Mouse (Mus musculus) cerebellum, postnatal 36 days (tissue): ENCODE results near the gene Cyp17a1.

Source experiments
- DNase-seq, 2 experiments: peaks; one replicate each; pipeline ENCODE4 v3.0.0; 2021 to 2022; ENCODE audit warnings: mixed read lengths in 2 of 2

Gene Cyp17a1

DNA sequence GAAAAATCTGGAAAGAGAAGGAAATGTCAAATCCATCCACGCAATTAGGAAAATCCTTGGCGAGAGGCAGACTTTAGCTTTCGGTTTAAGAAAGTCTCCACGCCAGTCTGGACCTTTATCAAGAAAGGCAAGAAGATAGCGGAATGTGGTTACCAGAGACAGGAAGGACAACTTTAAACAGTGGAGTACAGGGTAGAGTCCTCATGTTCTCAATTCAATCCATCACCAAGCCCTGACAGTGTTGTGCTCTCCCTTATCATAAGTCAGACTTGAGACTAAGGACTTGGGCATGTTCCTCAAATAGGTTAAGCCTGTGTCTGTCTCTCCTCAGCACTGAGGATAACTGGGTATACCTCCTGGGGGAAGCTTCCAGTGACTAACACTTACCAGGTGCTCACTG lies 3.2 kb downstream of the Cyp17a1 start:
- no peak for DNase-seq

DNA sequence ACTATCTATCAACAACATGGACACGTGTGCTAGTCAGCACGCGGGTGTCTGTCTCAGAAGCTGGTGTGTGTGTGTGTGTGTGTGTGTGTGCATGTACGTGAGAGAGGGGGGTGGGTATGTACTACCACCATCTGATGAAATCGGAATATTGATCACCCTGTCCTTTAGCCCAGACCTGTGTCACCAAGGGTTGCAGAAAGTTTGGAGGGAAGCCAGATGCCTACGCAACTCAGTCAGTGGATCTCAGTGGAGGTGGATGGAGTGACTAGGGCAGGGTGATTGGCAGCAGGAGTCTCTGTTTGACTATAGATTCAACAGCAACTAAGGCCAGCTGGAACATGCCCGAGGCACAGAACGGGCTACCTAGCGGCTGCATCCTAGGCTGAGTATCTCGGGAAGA lies 4.7 kb downstream of the Cyp17a1 start:
- no peak for DNase-seq

DNA sequence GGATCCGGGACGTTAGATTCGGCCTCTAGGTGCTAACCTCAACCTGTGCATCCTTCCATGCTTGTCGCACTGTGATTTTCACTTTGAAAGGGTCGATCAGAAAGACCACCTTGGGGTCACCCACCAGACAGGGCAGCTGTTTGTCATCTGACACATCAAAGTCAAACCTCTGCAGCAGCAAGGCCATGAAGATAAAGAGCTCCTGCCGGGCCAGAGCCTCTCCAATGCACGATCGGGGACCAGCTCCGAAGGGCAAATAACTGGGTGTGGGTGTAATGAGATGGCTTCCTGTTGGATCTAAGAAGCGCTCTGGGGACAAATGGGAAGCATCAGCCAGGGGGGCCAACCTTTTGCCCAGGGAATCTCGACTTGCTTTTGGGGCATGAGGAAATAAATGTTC lies 5.7 kb downstream of the Cyp17a1 start:
- no peak for DNase-seq

GRCm38 (mm10) chr19:46665474-46665873 lies 7.5 kb downstream of the Cyp17a1 start:
- DNase-seq: no peak

GRCm38 (mm10) chr19:46662784-46663183 lies 10.2 kb downstream of the Cyp17a1 start:
- no peak for DNase-seq

DNA sequence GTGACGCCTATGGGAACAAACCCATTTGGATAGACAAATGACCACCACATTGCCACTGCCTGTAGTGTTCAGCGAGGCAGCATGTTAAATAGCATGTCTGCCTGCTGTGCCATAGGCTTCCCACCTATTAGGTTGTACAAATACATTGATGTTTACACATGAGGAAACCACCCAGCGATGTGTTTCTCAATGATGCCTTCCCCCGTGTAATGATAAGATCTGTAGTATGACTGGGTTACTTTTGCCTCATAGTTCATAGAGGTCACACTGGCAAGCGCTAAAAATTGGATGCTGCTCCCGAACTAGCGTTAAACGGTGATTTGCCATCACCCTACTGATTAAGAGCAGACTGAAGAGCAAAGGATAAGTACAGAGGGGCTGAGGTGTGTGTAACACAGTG lies 10.8 kb downstream of the Cyp17a1 start:
- no peak for DNase-seq

- DNase-seq: no peak
Measured at GRCm38 (mm10) chr19:46661511-46661910, 11.5 kb downstream of the Cyp17a1 start.

GRCm38 (mm10) chr19:46658851-46659250 lies 14.1 kb downstream of the Cyp17a1 start:
- no peak for DNase-seq

DNA sequence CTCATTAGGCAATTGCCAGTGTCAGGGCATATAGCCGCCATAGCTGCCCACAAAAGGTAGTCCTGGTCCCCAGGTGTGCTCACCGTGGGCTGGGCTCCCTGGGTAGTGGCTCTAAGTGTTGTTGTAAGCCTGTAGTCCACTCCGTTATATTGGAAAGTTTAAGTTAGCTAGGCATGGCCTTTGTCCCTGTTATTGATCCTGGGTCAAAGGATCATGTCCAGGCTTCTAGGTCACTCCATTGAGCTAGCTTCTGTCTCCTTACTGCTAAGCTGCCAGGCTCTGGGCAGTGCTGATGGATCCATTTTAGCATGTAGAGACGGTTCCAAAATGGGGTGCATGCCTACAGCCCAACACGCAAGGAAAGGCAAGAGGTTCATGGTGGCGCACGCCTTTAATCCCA lies 14.6 kb downstream of the Cyp17a1 start:
- DNase-seq: no peak

GRCm38 (mm10) chr19:46657339-46658020 lies 15.5 kb downstream of the Cyp17a1 start:
- no peak for DNase-seq

DNA sequence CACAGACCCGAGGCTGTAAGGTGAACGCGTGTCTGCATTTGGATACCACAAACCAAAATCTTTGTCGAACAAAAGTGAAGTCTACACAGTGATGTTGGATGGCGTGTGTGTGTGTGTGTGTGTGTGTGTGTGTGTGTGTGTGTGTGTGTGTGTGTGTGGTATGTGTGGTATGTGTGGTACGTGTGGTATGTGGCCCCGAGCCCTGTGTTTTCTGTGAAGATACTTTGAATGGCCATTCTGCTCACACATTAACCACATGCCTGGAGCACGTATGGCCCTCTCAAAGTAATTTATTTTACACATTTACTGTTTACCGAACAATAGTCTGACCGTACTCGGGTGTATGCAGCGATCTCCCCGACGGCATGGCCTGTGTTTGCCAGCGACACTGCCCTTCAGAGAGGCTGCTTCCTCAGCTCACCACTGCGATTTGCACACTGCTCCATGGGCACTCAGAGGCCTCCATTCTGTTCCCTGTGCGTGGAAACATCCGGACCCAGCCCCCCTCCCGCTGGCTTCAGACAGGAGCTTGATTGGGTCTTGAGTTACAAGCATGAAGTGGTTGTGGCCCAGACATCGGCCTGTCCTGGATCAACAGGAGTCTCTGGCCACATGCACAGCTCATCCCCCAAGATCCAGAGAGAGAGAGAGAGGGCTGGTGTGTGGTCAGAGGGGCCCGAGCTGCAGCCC lies 16.7 kb downstream of the Cyp17a1 start:
- no peak for DNase-seq

GRCm38 (mm10) chr19:46655626-46656025 lies 17.3 kb downstream of the Cyp17a1 start:
- no peak for DNase-seq

DNA sequence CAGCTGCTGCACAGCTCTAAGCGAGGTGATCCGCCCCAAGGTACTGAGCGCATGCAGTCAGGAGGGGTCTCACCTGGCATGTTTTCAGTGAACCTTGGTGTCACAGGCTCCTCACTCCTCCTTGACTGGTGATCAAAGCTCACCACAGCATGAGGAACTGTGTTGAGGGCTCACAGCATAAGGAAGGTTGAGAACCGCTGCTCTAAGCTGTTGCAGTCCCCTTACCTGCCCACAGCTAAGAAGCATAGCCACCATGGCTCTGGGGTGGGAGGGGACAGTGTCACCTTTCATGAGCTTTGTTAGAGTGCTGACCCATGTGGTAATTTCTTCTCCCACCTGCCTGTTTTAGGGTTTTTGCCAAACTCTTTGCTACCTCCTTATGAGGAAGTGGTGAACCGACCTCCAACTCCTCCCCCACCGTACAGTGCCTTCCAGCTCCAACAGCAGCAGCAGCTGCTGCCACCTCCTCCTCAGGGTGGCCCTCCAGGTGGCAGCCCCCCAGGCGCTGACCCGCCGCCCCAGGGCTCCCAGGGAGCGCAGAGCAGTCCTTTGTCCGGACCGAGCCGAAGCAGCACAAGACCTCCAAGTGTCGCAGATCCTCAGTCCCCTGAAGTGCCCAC lies 19.2 kb downstream of the Cyp17a1 start:
- no peak for DNase-seq

- no peak for DNase-seq
Measured at GRCm38 (mm10) chr19:46653188-46653587, 19.8 kb downstream of the Cyp17a1 start.

DNA sequence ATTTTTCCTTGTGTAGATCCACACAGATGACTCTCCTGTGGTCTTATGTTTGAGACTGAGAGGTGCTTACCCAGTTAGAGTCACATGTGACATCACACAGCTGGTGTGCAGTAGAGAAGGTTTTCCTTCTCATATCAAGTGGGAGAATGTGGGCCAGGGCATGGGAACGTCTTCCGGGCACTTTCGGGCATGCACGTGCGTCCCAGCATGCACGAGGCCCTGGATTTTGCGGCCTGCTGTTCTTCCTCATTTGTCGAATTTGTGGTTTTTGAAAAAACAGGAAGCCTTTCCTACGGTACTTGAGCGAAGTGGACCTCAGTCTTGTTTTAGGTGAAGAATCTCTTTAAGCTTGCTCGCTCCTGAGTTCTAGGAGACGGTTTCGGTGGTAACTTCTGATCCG lies 24.4 kb downstream of the Cyp17a1 start:
- DNase-seq: no peak

DNA sequence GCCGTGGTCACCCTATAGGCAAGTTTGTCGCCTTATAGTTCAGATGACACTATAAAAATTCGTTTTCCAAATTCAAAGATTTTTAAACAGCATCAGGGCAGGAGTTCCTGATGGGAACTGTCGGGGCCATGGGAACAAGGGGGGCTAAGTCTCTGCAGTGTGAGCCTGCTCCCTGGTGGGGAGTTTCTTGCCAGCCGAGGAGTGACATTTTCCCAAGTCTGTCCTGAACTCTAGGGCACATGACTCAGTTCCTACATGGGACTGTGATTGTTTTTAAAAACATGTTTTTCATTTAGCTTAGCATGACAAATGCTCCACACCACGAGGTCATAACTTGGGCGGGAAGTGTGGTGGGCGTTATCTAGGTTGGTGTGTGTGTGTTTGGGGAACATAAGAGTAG lies 25.1 kb downstream of the Cyp17a1 start:
- no peak for DNase-seq

DNA sequence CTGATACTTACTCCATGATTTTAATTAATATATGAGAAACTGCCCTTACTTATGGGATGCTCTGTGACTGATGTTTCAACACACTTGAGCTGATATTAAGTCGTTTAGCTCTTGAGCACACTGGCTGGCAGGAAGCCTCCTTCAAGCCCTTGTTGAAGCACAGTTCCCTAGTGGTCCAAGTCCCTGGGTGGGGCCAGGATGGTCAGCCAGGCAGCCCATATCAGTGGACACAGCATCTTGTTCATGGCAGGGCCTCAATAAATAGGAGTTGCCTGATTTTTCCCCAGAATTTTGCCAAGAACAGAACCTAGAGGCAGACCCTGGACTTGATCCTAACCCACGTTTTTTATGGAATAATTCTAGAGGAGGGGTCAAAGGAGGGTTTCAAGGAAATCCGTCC lies 25.7 kb downstream of the Cyp17a1 start:
- no peak for DNase-seq

GRCm38 (mm10) chr19:46646041-46646481 lies 26.9 kb downstream of the Cyp17a1 start:
- no peak for DNase-seq

DNA sequence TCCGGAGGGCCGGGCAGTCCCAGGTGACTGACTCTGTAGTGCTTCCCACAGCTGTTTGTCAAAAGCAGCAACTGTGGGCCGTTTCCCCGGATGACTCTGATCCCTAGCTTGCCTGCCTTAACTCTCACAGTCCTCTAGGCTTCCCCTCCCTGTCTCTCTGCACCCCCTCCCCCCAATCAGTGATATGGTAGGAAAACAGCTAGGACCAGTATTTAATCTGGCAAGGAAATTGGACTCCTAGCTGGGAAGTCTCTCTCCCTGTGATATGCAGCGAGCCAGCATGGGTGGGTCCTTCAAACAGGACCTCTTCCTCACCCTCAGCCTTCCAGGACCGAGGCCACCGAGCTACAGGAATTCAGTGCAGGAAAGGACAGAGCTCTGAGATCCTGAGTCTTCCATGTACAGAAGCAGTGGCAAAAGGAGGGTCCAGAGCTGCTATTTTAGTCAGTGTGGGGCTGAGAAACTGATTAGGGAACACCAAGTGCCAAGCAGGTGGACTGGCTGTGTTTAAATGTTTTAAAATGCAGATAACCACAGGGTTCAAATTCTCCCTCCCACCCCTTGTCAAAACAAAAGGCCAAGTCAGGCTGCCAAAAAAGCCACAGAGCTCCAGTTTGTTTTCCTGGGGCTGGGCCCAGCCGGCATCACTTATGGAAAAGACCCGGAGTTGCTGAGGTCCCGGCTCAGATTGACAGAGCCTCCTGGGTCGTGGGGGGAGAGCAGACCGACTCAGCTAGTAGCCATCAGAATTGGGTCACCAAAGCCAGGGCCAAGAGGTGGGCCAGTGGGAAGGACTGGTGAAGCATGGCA lies 28.0 kb downstream of the Cyp17a1 start:
- DNase-seq: peak; percentile 30 to 31

DNA sequence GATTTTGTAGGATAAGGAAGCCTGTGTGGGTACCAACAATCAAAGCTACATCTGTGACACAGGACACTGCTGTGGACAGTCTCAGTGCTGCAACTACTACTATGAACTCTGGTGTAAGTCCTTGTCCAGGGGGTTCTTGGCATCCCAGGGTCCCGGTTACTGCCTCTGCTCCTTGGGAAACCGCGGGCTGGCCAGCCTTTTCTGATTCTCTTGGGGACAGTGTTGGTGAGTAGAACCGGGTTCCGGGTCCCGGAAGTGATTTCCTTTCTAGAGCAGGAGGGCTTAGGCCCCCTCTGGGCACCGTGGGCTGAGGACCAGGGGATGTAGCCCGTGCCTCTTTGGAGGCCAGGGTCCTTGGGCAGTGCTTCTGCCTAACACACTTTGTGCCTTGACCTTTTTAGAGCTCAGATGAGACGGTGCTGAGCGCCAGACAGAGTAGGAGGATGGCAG lies 28.6 kb downstream of the Cyp17a1 start:
- no peak for DNase-seq

DNA sequence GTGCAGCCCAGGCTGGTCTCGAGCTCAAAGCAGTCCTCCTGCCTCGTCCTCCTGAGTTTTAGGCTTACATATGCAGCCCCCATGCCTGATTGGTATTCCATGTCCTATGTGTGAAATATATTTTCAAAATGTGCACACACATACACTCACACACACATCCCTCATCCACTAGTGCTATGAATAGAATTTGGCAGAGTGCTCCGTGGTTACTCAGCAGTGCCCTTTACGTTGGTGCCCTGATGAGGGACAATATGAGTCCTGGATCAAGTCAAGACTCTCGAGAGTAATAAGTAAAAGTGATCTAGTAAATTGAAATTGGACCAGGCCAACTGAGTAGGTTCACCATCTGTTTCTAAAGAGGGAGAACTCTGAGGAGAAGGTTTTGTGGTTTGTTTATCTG lies 29.7 kb downstream of the Cyp17a1 start:
- DNase-seq: no peak

DNA sequence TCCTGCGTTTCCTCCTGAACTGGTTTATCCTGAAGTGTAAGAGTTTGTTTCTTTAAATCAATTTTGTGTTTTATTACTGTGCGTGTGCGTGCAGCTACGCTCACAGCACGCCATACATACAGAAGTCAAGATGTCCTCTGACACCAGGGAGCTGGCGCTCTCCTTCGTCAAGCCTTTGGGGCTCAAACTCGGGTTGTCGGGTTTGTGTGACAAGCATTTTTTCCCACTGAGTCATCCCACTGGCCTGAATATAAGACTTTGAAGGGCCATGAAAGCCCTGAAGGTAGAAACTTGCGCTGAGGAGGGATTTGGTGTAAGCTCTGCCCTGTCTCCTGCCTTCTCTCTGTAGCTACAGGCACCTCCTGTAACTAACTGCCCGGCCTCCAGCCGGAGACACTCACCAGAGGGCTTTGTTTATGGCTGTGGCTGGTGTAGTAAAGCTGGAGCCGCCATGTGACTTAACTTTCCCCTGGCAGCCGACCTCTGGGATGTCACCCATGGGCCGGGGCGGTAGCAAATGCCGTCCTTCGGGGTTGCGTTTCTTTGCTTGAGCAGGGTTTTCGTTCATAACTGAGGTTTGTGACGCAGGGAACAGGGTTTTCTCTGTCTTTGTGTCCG lies 30.7 kb downstream of the Cyp17a1 start:
- DNase-seq: no peak
